Mouse (Mus musculus) limb, embryonic 11.5 days (tissue): ENCODE measurements at regions not wholly inside any gene's neighbourhood (a gene's known extent, or its start where the extent isn't known, plus 50 kb on each side); places are given as distances from the start of the nearest gene placed in this dataset.

Experiments
- ATAC-seq: fragments of 200-750 bp; cut with Nextera tagmentation; 2 replicates; pipeline ENCODE4 v1.8.0; 2017; ENCODE audit warnings: low read depth; ENCODE audit not compliant: insufficient number of reproducible peaks, low FRiP score, low TSS enrichment
- DNase-seq: peaks from one replicate; pipeline ENCODE4 v3.0.0-alpha.2; 2015; ENCODE audit warnings: low spot score
- H3K27ac ChIP-seq: fragments of 300-500 bp; sonication (generic); replicated peaks from 2 replicates; pipeline ENCODE4 v1.5.1; 2014; ENCODE audit warnings: low read depth, mild to moderate bottlenecking, low read length
- H3K27me3 ChIP-seq: fragments of 300-500 bp; sonication (generic); 2 replicates; pipeline ENCODE4 v1.6.1; 2014; ENCODE audit warnings: mild to moderate bottlenecking, low read length, mixed read lengths; ENCODE audit not compliant: control insufficient read depth, insufficient read depth
- H3K36me3 ChIP-seq: fragments of 300-500 bp; sonication (generic); 2 replicates; pipeline ENCODE4 v1.6.1; 2014; ENCODE audit warnings: mild to moderate bottlenecking, low read length, moderate library complexity, mixed read lengths; ENCODE audit not compliant: control insufficient read depth, insufficient read depth
- H3K4me1 ChIP-seq: fragments of 300-500 bp; sonication (generic); 2 replicates; pipeline ENCODE4 v1.6.1; 2014; ENCODE audit warnings: low read length, mixed read lengths; ENCODE audit not compliant: control insufficient read depth, insufficient read depth
- H3K4me2 ChIP-seq: fragments of 300-500 bp; sonication (generic); 2 replicates; pipeline ENCODE4 v1.6.1; 2014; ENCODE audit warnings: low read depth, mild to moderate bottlenecking, moderate library complexity; ENCODE audit not compliant: severe bottlenecking
- H3K4me3 ChIP-seq: fragments of 300-500 bp; sonication (generic); 2 replicates; pipeline ENCODE4 v1.5.1; 2014; ENCODE audit warnings: low read depth, low read length
- H3K9ac ChIP-seq: fragments of 300-500 bp; sonication (generic); 2 replicates; pipeline ENCODE4 v1.6.1; 2014; ENCODE audit warnings: mild to moderate bottlenecking, low read length
- H3K9me3 ChIP-seq: fragments of 300-500 bp; sonication (generic); 2 replicates; pipeline ENCODE4 v1.6.1; 2016; ENCODE audit warnings: low read length; ENCODE audit not compliant: control insufficient read depth
- WGBS: fragments of 180-500 bp; shearing (Covaris S2); extraction: QIAGEN DNeasy Blood & Tissue Kit; methylation state at CpG from one replicate; pipeline ENCODE4 v1.1.7; 2014; 5-methylcytosine and 5-hydroxymethylcytosine counted together

GRCm38 (mm10) chr17:93260366-93261205 is 61.8 kb downstream of the Adcyap1 start:
- Histone ChIP-seq H3K4me1 (no peaks in the 10 kb centered on the region), H3K27ac (no peak overlapping the region), H3K9ac (no peak overlapping the region), H3K36me3 (no peaks in the 10 kb centered on the region), H3K27me3 (no peaks in the 10 kb centered on the region), H3K4me2 (no peak overlapping the region), H3K9me3 (no peaks in the 10 kb centered on the region), H3K4me3 (no peak overlapping the region)
- 37% methylated on average over 8 of the region's 8 CpGs for WGBS
- DNase-seq (no peak), ATAC-seq (no peak)

DNA sequence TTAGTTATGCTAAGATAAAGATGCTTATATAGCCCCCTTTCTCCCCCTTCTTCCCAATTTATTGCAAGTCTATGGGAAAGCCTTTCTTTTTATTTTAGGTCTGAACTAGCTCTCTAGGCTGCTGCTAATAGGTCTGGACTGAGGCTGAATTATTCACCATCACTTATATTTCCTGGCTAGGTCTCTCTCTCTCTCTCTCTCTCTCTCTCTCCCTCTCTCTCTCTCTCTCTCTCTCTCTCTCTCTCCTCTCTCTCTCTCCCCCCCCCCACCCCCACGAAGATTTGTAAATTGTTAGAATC is 62.3 kb downstream of the Adcyap1 start:
- Histone ChIP-seq H3K27me3 (no peaks in the 10 kb centered on the region), H3K4me1 (no peaks in the 10 kb centered on the region), H3K36me3 (no peaks in the 10 kb centered on the region), H3K9me3 (no peaks in the 10 kb centered on the region), H3K4me2 (no peak overlapping the region), H3K27ac (no peak overlapping the region), H3K9ac (no peak overlapping the region), H3K4me3 (no peak overlapping the region)
- no peak for DNase-seq
- no peak for ATAC-seq
- WGBS = 67% methylated on average over 1 of the region's 1 CpGs

- Histone ChIP-seq H3K27ac (no peak overlapping the region), H3K9me3 (no peaks in the 10 kb centered on the region), H3K4me1 (no peaks in the 10 kb centered on the region), H3K36me3 (no peaks in the 10 kb centered on the region), H3K9ac (no peak overlapping the region), H3K27me3 (no peaks in the 10 kb centered on the region), H3K4me2 (no peak overlapping the region), H3K4me3 (no peak overlapping the region)
- ATAC-seq (no peak), DNase-seq (no peak)
- WGBS = 5% methylated on average over 1 of the region's 1 CpGs
These were observed 107.3 kb downstream of the Adcyap1 start for GRCm38 (mm10) chr17:93306121-93306520.

DNA sequence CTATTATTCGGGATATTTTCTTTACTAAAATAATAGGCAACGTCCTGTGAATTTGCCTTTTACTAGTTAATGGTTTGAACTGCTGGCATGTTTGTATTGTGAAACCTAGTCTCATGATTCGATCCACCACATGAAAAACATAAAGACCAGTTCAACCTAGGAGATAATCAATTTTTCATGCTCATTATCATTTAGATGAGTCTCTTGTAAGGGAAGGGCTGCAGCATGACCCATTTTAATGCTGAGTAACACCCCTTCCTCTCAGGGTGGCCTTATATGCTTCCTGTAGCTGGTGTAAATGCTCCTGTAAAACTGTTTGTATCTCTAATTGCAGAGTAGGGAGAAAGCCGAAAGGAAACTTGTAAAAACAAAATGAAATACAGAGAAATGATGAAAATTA is 113.3 kb downstream of the Adcyap1 start:
- Histone ChIP-seq H3K4me2 (no peak overlapping the region), H3K9me3 (no peaks in the 10 kb centered on the region), H3K4me1 (no peaks in the 10 kb centered on the region), H3K9ac (no peak overlapping the region), H3K36me3 (no peaks in the 10 kb centered on the region), H3K27me3 (no peaks in the 10 kb centered on the region), H3K27ac (no peak overlapping the region), H3K4me3 (no peak overlapping the region)
- ATAC-seq (no peak), DNase-seq (no peak)
- WGBS = 72% methylated on average over 4 of the region's 4 CpGs

DNA sequence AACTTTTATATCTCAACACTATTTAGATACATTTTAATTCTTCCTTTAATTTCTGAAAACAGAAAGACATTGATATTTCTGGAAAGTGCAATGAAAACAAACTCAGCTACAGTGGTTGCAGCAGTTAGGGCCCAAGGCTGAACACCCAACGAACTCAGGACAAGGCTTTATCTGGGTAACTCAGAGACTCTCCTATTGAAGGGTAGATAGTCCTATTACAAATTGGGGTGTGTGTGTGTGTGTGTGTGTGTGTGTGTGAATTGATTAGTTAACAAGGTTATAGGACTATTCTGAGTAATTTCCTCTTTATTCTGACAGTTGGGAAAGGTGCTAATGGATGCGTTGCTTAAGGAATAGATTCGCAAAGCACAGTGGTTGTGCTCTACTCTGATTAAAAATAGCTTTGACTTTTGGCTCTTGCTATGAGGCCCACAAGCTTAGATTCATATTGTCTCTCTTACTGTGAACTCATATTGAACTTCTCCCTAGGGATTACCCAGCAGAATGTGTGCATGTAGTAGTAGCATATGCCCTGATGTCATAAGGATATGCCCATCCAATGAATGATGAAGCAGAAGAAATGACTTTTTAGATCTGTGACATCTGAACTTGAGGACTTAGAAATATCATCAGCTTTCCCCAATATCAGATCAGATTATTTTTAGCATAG is 114.0 kb downstream of the Adcyap1 start:
- H3K36me3 ChIP-seq = no peaks in the 10 kb centered on the region
- DNase-seq (no peak), ATAC-seq (no peak)
- no peak overlapping the region for H3K27ac ChIP-seq
- no peaks in the 10 kb centered on the region for H3K27me3 ChIP-seq
- no peaks in the 10 kb centered on the region for H3K9me3 ChIP-seq
- no peak overlapping the region for H3K4me2 ChIP-seq
- H3K9ac ChIP-seq = no peak overlapping the region
- 77% methylated on average over 3 of the region's 3 CpGs for WGBS
- no peaks in the 10 kb centered on the region for H3K4me1 ChIP-seq
- H3K4me3 ChIP-seq = no peak overlapping the region

DNA sequence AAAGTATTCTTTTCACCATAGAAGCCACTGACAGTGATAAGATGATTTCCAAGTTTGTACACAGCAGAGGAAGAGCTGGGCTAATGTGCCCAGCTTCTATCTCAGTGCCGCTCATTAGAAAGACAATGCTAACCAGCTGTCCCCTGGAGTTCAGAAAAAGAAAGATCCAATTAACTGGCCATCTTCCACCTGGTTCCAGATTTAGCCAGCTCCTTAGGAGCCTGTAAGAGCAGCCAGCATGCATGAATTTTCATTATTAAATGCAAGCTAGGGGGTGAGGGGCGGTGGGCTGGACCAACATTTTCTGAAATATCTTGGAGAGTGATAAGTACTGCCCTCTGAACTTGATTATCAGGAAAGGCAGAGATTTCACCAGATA is 114.5 kb downstream of the Adcyap1 start:
- no peak overlapping the region for H3K9ac ChIP-seq
- no peaks in the 10 kb centered on the region for H3K9me3 ChIP-seq
- no peak overlapping the region for H3K27ac ChIP-seq
- DNase-seq (no peak), ATAC-seq (no peak)
- H3K4me3 ChIP-seq = no peak overlapping the region
- H3K36me3 ChIP-seq = no peaks in the 10 kb centered on the region
- no peak overlapping the region for H3K4me2 ChIP-seq
- no peaks in the 10 kb centered on the region for H3K27me3 ChIP-seq
- 78% methylated on average over 2 of the region's 2 CpGs for WGBS
- no peaks in the 10 kb centered on the region for H3K4me1 ChIP-seq

DNA sequence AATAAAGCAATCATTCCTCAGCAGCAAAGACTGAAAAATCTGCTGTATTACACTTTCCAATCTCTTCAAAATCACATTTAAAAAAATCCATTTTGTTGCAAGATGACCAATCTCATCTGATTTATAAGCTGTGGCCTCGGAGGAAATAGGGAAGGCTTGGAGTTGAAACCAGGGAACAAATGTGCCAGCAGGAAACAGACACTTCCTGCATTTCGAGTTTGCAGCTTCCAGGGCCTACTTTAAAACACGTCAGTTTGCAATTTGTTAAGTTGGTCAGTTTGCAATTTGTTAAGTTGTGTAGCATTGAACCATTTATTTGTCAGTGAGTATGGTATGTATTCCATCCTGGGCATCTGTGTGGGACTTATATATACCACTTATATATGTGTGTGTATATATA is 115.3 kb downstream of the Adcyap1 start:
- ATAC-seq = no peak
- no peaks in the 10 kb centered on the region for H3K4me1 ChIP-seq
- H3K27me3 ChIP-seq = no peaks in the 10 kb centered on the region
- WGBS = 29% methylated on average over 3 of the region's 3 CpGs
- no peaks in the 10 kb centered on the region for H3K9me3 ChIP-seq
- H3K4me3 ChIP-seq = no peak overlapping the region
- no peak overlapping the region for H3K9ac ChIP-seq
- no peak for DNase-seq
- no peak overlapping the region for H3K27ac ChIP-seq
- no peak overlapping the region for H3K4me2 ChIP-seq
- no peaks in the 10 kb centered on the region for H3K36me3 ChIP-seq

DNA sequence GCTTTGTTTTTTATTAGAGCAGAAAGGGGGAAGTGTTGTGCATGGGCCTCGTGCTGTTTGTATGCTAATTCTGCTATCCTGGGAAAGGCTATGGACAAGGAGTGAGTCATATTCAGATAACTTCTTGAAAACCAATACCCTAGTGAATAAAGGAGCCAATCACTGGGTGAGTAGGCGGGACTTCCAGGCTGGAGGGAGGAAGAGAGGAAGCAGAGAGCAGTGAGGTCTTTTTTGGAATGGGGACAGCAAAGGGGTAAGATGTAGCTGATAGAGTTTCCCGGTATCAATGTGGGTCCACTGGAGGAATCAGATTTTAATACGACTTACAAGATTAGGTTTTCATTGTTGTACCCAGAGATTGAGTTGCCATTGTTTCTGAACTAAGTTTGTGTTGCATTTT is 122.7 kb downstream of the Adcyap1 start:
- no peaks in the 10 kb centered on the region for H3K4me1 ChIP-seq
- H3K9me3 ChIP-seq = no peaks in the 10 kb centered on the region
- H3K4me2 ChIP-seq = no peak overlapping the region
- no peak overlapping the region for H3K27ac ChIP-seq
- H3K36me3 ChIP-seq = no peaks in the 10 kb centered on the region
- H3K9ac ChIP-seq = no peak overlapping the region
- ATAC-seq (no peak), DNase-seq (no peak)
- H3K4me3 ChIP-seq = no peak overlapping the region
- WGBS = 84% methylated on average over 4 of the region's 4 CpGs
- H3K27me3 ChIP-seq = no peaks in the 10 kb centered on the region

DNA sequence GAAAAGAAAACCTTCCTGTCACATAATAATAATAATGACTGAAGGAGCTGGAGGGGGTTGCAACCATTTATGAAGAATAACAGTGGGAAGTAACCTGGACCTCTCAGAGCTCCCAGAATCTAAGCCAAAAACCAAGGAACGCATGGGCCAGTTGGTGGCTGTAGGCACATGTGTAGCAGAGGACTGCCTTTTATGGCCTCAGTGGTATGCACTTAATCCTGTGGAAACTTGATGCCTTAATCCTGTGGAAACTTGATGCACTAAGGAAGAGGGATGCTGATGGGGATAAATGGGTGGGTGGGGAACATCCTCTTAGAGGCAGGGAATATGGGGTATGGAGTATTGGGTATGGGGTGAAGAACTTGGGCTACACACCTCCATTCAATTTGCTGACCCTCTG is 138.8 kb downstream of the Adcyap1 start:
- Histone ChIP-seq H3K4me2 (no peak overlapping the region), H3K27me3 (no peaks in the 10 kb centered on the region), H3K4me1 (no peaks in the 10 kb centered on the region), H3K9me3 (no peaks in the 10 kb centered on the region), H3K9ac (no peak overlapping the region), H3K36me3 (no peaks in the 10 kb centered on the region), H3K4me3 (no peak overlapping the region), H3K27ac (no peak overlapping the region)
- 57% methylated on average over 1 of the region's 1 CpGs for WGBS
- ATAC-seq (no peak), DNase-seq (no peak)
